ENCODE assay signal across 7 mouse cellular contexts in the genomic region with DNA sequence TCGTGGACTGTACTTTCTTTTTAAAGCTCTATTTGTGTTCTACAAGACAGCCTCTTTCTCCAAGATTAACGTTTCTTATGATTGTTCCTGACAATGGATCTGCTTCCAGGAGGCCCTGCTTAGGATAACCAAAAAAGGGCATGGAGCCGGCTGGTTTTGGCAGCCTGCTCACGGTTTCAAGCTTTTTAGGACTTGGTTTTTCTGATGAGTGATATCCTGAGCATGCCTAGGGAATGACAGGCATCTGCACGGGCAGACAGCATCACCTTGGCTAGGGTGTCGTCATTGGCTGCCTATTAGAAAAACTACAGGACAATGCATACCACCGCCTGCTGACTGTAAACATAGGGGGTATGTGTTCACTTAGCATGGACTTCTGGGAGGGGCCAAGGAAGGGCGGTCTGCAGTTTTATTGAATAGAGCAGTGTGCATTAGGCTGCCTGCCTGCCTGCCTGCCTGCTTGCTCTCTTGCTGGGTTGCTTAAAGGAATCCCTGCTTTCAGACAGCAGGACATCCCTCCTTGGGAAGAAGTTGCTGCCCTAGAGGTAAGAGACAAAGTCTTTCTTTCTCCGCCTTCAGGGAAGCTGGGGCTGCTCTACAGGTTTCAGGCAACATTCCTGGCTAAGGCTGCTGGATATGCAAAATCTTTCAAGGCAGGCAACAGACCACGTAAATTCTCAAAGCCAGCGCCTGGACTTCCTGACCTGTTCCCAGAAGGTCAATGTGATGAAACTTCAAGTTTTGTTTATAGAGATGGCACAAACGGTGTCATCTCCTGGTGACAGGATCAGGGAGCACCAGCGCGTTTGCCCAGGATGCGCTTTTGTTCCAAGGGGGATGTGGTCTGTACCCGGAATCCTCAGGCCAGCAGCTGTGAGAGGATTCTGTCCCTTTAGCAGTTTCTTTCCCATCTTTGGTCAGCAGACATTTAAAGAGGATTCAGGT. TPM values are rescaled to one million over a fixed set of nuclear protein-coding genes. Genes with fewer than 3 reads are reported as not detected.
DNase-seq lines count a peak whose midpoint lies in the region; ATAC-seq lines count a peak whose summit lies in the region.

TSS of gene Cald1 (plus strand) at position 380 of the 945 bp plus-strand sequence.

- peak; percentile 41 to 67 for DNase-seq in adrenal gland, adult (ENCODE audit: inconsistent age in 2 of 2, low spot score in 1 of 2)
- peak; percentile 38 for DNase-seq in ovary, postnatal 10 days (ENCODE audit: low spot score)
- DNase-seq in thymus, adult 18-20 months: no peak

- peak within 1 kb of the TSS; percentile 48 for H3K4me3 ChIP-seq in embryonic facial prominence, embryonic 12.5 days
- peak within 1 kb of the TSS; percentile 58 for H3K4me3 ChIP-seq in heart, embryonic 12.5 days
- peak within 1 kb of the TSS; percentile 47 for H3K4me3 ChIP-seq in kidney, embryonic 16.5 days (ENCODE audit: low read length)
- peak within 1 kb of the TSS; percentile 20 for H3K4me3 ChIP-seq in liver, embryonic 16.5 days (ENCODE audit: low read depth, low read length)

- ATAC-seq in embryonic facial prominence, embryonic 12.5 days (ENCODE audit: insufficient number of reproducible peaks, insufficient read depth, low FRiP score, low TSS enrichment): peak; percentile 85
- ATAC-seq in heart, embryonic 12.5 days (ENCODE audit: insufficient number of reproducible peaks, low FRiP score): peak; percentile 84
- ATAC-seq in kidney, embryonic 16.5 days (ENCODE audit: low FRiP score, low TSS enrichment): peak; percentile 95
- 0 out of 2 replicates have a peak, but pooled peaks have one; percentile 27 for ATAC-seq in liver, embryonic 16.5 days (ENCODE audit: low read depth)

- H3K27me3 ChIP-seq in embryonic facial prominence, embryonic 12.5 days: no peaks in the 10 kb centered on the region
- no peaks in the 10 kb centered on the region for H3K27me3 ChIP-seq in heart, embryonic 12.5 days (replicated peaks)
- no peaks in the 10 kb centered on the region for H3K27me3 ChIP-seq in kidney, embryonic 16.5 days (ENCODE audit: insufficient read depth, low read length)
- H3K27me3 ChIP-seq in liver, embryonic 16.5 days (ENCODE audit: control insufficient read depth, insufficient read depth, low read depth, low read length): no peaks in the 10 kb centered on the region

- no peaks in the 10 kb centered on the region for H3K36me3 ChIP-seq in embryonic facial prominence, embryonic 12.5 days
- no peaks in the 10 kb centered on the region for H3K36me3 ChIP-seq in heart, embryonic 12.5 days
- H3K36me3 ChIP-seq in kidney, embryonic 16.5 days (ENCODE audit: insufficient read depth, low read length): no peaks in the 10 kb centered on the region
- no peaks in the 10 kb centered on the region for H3K36me3 ChIP-seq in liver, embryonic 16.5 days (ENCODE audit: control insufficient read depth, insufficient read depth)

- H3K9me3 ChIP-seq in embryonic facial prominence, embryonic 12.5 days: no peaks in the 10 kb centered on the region
- no peaks in the 10 kb centered on the region for H3K9me3 ChIP-seq in heart, embryonic 12.5 days (replicated peaks)
- no peaks in the 10 kb centered on the region for H3K9me3 ChIP-seq in kidney, embryonic 16.5 days (ENCODE audit: low read length)
- H3K9me3 ChIP-seq in liver, embryonic 16.5 days (replicated peaks; ENCODE audit: control insufficient read depth, low read length): no peaks in the 10 kb centered on the region

- peaks cover 42% of the 10 kb centered on the region for H3K4me1 ChIP-seq in embryonic facial prominence, embryonic 12.5 days
- peaks cover 49% of the 10 kb centered on the region for H3K4me1 ChIP-seq in heart, embryonic 12.5 days (replicated peaks)
- H3K4me1 ChIP-seq in kidney, embryonic 16.5 days (ENCODE audit: insufficient read depth, low read length): peaks cover 26% of the 10 kb centered on the region
- no peaks in the 10 kb centered on the region for H3K4me1 ChIP-seq in liver, embryonic 16.5 days (ENCODE audit: control insufficient read depth, low read depth, low read length)

- H3K4me2 ChIP-seq in embryonic facial prominence, embryonic 12.5 days (replicated peaks): peak within 1 kb of the TSS; percentile 58
- peak within 1 kb of the TSS; percentile 68 for H3K4me2 ChIP-seq in heart, embryonic 12.5 days
- H3K4me2 ChIP-seq in kidney, embryonic 16.5 days (replicated peaks; ENCODE audit: low read depth, low read length): peak within 1 kb of the TSS; percentile 43
- no peak within 1 kb of the TSS for H3K4me2 ChIP-seq in liver, embryonic 16.5 days (ENCODE audit: low read depth, low read length)

- peak within 1 kb of the TSS; percentile 88 for H3K27ac ChIP-seq in embryonic facial prominence, embryonic 12.5 days
- H3K27ac ChIP-seq in heart, embryonic 12.5 days (ENCODE audit: poor library complexity, severe bottlenecking): peak within 1 kb of the TSS; percentile 87
- H3K27ac ChIP-seq in kidney, embryonic 16.5 days (ENCODE audit: low read length): peak within 1 kb of the TSS; percentile 70
- H3K27ac ChIP-seq in liver, embryonic 16.5 days (ENCODE audit: low read length): peak within 1 kb of the TSS; percentile 24; the same call in 1 of the 2 replicates

- peak within 1 kb of the TSS; percentile 57 for H3K9ac ChIP-seq in embryonic facial prominence, embryonic 12.5 days
- H3K9ac ChIP-seq in heart, embryonic 12.5 days: peak within 1 kb of the TSS; percentile 87
- peak within 1 kb of the TSS; percentile 65 for H3K9ac ChIP-seq in kidney, embryonic 16.5 days (replicated peaks; ENCODE audit: low read length)
- H3K9ac ChIP-seq in liver, embryonic 16.5 days (ENCODE audit: low read depth, low read length): no peak within 1 kb of the TSS

- 4% methylated on average over 16 of the region's 16 CpGs for WGBS in embryonic facial prominence, embryonic 12.5 days
- 7% methylated on average over 16 of the region's 16 CpGs for WGBS in heart, embryonic 12.5 days
- WGBS in kidney, embryonic 16.5 days: 9% methylated on average over 16 of the region's 16 CpGs
- WGBS in liver, embryonic 16.5 days (ENCODE audit: insufficient replicate concordance): 30% methylated on average over 16 of the region's 16 CpGs

RNA-seq across cellular contexts. Expression of gene Cald1, which starts in this region (rescaled TPM):
- 342 and 370 TPM in 2 replicates for polyA plus RNA-seq in embryonic facial prominence, embryonic 12.5 days (2016; fragmentation: Nextera tagmentation; extraction: Ambion mirVana)
- 161 and 164 TPM in 2 replicates for polyA plus RNA-seq in heart, embryonic 12.5 days (2016; fragmentation: Nextera tagmentation; extraction: Ambion mirVana)
- polyA plus RNA-seq in kidney, embryonic 16.5 days (2015; fragmentation: Nextera tagmentation; extraction: Ambion mirVana): 238 and 243 TPM in 2 replicates
- 66.8 and 68.7 TPM in 2 replicates for polyA plus RNA-seq in liver, embryonic 16.5 days (2015; fragmentation: Nextera tagmentation; extraction: Ambion mirVana)

Comparison
In these comparisons a context has a peak if more than half of its experiments do, and no peak if none do; other contexts are left out.
1. DNase-seq: peak in adrenal gland, adult (2 of 2) and ovary, postnatal 10 days (single experiment); none in thymus, adult 18-20 months (0 of 2).
2. ATAC-seq: peak in every context shown above with its lines; median percentile 95 in kidney, embryonic 16.5 days; 85 in embryonic facial prominence, embryonic 12.5 days; 84 in heart, embryonic 12.5 days; 27 in liver, embryonic 16.5 days.
3. H3K27ac ChIP-seq: peak in every context shown above with its lines; median percentile 88 in embryonic facial prominence, embryonic 12.5 days; 87 in heart, embryonic 12.5 days; 70 in kidney, embryonic 16.5 days; 24 in liver, embryonic 16.5 days.
4. Peak in every context shown above with its lines, with median percentiles within 50 percentile points of each other: H3K4me3 ChIP-seq.